Mouse (Mus musculus): ENCODE measurements around the gene Kncn. TPM values are rescaled to one million over a fixed set of nuclear protein-coding genes. Genes with fewer than 3 reads are reported as not detected.
A peak's percentile ranks its signal among the peaks of the same experiment; 100 is the strongest.

Kncn gene
- not detected in 2 replicates for polyA plus RNA-seq (2015; fragmentation: Nextera tagmentation; extraction: Ambion mirVana)

DNA sequence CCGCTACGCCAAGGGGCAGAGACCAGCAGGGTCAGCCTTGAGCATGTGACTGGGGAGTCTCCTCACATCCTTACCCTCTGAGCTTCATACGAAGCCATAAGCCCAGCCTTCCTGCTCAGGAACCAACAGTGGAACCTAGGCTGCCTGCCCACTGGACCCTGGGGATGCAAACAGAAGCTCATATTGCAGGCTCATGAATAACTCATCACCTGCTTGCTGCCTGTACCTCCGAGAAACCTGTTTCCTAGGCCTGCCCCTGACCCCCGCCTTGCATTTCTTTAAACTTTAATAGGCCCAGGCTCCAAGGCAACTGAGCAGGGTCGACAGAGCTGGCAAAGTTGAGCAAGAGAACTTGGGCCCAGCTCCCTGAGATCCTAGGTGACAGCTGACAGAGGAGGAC lies at the start of gene Kncn:
Kncn (plus strand) TSS at position 379 of the 400 bp plus-strand sequence.
- TF ChIP-seq EP300 (IDR thresholded peaks at IDR 0.05; ENCODE audit: low read depth): no peak
- TF ChIP-seq CTCF (IDR thresholded peaks at IDR 0.05; ENCODE audit: low read depth): no peak
- 76% methylated on average over 6 of the region's 6 CpGs for WGBS (ENCODE audit: insufficient replicate concordance)
- DNase-seq (no peak), ATAC-seq (no peak)
- Histone ChIP-seq H3K4me1 (ENCODE audit: insufficient read depth) (no peaks in the 10 kb centered on the region), H3K9me3 (ENCODE audit: low read length) (no peaks in the 10 kb centered on the region), H3K4me2 (ENCODE audit: low read depth, low read length) (no peak within 1 kb of the TSS), H3K4me3 (ENCODE audit: low read depth, low read length) (no peak within 1 kb of the TSS), H3K9ac (replicated peaks) (no peak within 1 kb of the TSS), H3K27ac (ENCODE audit: low read depth) (no peak within 1 kb of the TSS), H3K27me3 (ENCODE audit: insufficient read depth, low read length) (0 out of 2 replicates have a peak, but pooled peaks cover 5% of the 10 kb centered on the region), H3K36me3 (replicated peaks; ENCODE audit: insufficient read depth, low read length) (no peaks in the 10 kb centered on the region)

DNA sequence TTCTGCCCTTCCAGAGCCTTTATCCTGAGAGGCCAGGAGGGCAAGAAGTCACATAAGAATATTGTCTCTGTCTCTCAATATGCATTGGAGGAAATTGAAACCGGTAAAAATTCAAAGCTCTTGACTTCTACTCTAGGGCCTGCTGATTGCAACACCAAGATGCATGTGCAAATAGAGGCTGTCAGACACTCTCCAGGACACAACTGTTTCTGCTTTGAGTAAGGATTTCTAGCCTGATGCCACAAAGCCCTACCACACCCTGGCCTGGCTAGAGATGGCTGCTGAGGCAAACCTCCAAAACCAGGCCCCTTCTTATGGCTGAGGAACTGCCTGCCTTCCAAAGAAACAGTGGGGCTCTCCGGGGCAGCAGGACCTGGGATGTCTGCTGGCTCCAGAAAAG lies 48.6 kb upstream of the Kncn start:
- TF ChIP-seq CTCF (IDR thresholded peaks at IDR 0.05; ENCODE audit: low read depth) (no peak), EP300 (IDR thresholded peaks at IDR 0.05; ENCODE audit: low read depth) (no peak)
- no peak overlapping the region for H3K9ac ChIP-seq (replicated peaks)
- H3K27me3 ChIP-seq (ENCODE audit: insufficient read depth, low read length): no peaks in the 10 kb centered on the region
- no peaks in the 10 kb centered on the region for H3K9me3 ChIP-seq (ENCODE audit: low read length)
- DNase-seq (no peak), ATAC-seq (no peak)
- H3K4me1 ChIP-seq (ENCODE audit: insufficient read depth): peaks cover 27% of the 10 kb centered on the region
- WGBS (ENCODE audit: insufficient replicate concordance): 61% methylated on average over 2 of the region's 2 CpGs
- H3K4me3 ChIP-seq (ENCODE audit: low read depth, low read length): no peak overlapping the region
- no peak overlapping the region for H3K27ac ChIP-seq (ENCODE audit: low read depth)
- H3K4me2 ChIP-seq (ENCODE audit: low read depth, low read length): no peak overlapping the region
- H3K36me3 ChIP-seq (replicated peaks; ENCODE audit: insufficient read depth, low read length): peaks cover 38% of the 10 kb centered on the region

DNA sequence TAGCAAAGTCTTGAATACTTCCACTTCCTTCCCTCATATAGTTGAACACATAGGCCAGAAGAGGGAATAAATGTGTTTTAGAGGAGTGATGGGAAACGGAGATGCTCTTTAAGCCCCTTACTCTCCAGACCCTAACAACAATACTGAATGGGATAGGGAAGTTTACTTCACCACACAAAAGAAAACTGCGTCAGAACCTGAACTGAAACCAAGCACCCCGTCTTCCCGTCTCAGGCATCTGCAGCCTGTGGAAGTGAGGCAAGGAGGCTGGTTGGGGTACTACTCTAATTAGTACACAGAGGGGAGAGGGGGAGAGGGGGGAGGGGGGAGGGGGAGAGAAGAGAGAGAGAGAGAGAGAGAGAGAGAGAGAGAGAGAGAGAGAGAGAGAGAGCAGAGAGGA lies 46.0 kb upstream of the Kncn start:
- H3K9ac ChIP-seq (replicated peaks): no peak overlapping the region
- no peaks in the 10 kb centered on the region for H3K9me3 ChIP-seq (ENCODE audit: low read length)
- no peak for TF ChIP-seq CTCF (IDR thresholded peaks at IDR 0.05; ENCODE audit: low read depth)
- no peak for TF ChIP-seq EP300 (IDR thresholded peaks at IDR 0.05; ENCODE audit: low read depth)
- peak overlapping the region; percentile 86 for H3K4me2 ChIP-seq (ENCODE audit: low read depth, low read length)
- ATAC-seq (no peak), DNase-seq (no peak)
- no peaks in the 10 kb centered on the region for H3K27me3 ChIP-seq (ENCODE audit: insufficient read depth, low read length)
- H3K4me1 ChIP-seq (ENCODE audit: insufficient read depth): peaks cover 25% of the 10 kb centered on the region
- 29% methylated on average over 4 of the region's 4 CpGs for WGBS (ENCODE audit: insufficient replicate concordance)
- peaks cover 23% of the 10 kb centered on the region for H3K36me3 ChIP-seq (replicated peaks; ENCODE audit: insufficient read depth, low read length)
- H3K27ac ChIP-seq (ENCODE audit: low read depth): peak overlapping the region; percentile 86
- H3K4me3 ChIP-seq (ENCODE audit: low read depth, low read length): peak overlapping the region; percentile 91

DNA sequence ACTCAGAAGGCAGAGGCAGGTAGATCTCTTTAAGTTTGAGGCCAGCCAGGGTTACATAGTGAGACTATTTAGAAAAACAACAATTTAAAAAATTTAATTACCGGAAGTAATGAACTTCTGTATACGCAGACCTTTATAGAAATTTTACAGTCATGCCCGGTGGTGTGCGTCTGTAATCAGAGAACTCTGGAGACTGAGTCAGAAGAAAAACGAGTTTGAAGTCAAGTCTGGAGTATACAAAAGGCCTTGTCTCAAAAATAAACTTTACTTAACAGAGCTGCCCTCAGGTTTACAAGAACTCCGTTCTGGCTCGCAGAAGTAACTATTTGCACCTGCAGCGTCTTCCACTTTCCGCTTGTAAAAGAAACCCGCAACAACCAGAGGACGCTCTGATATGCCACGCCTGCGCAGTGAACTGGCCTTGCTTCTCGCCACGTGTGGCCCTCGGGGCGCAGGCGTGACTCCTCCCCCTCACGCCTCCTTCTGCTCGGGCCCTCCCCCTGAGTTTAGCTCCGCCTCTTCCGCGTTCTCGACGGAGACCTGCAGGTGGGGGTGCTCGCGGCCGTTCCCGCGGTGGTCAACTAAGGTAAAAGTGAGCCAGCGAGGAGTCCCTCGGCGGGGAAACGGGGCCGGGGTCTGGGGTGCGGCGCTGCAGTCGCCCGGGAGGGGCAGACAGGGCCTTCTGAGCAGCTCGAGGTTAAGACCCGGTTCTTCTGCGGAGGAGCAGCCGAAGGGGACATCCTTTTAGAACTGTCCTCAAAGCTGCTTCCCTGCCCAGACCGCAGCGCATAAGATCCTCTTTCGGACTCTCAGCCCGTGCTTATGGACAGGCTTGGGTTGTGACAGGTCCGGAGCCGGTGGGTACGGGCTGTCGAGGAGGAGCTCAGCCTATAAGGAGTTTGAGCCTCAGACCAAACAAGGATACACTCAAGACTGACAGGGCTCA lies 45.2 kb upstream of the Kncn start, which contains the start of gene Mknk1:
Mknk1 (plus strand) TSS at position 503 of the 946 bp plus-strand sequence.
- Histone ChIP-seq H3K9me3 (ENCODE audit: low read length) (no peaks in the 10 kb centered on the region), H3K27me3 (ENCODE audit: insufficient read depth, low read length) (no peaks in the 10 kb centered on the region), H3K36me3 (replicated peaks; ENCODE audit: insufficient read depth, low read length) (peaks cover 22% of the 10 kb centered on the region), H3K9ac (replicated peaks) (peak within 1 kb of the TSS; percentile 87), H3K4me1 (ENCODE audit: insufficient read depth) (peaks cover 25% of the 10 kb centered on the region), H3K4me2 (ENCODE audit: low read depth, low read length) (peak within 1 kb of the TSS; percentile 86), H3K4me3 (ENCODE audit: low read depth, low read length) (peak within 1 kb of the TSS; percentile 91), H3K27ac (ENCODE audit: low read depth) (peak within 1 kb of the TSS; percentile 86)
- 2% methylated on average over 50 of the region's 51 CpGs for WGBS (ENCODE audit: insufficient replicate concordance)
- ATAC-seq: peak; percentile 97
- peak; percentile 97 for DNase-seq
- TF ChIP-seq EP300 (IDR thresholded peaks at IDR 0.05; ENCODE audit: low read depth): no peak
- peak; percentile 41 for TF ChIP-seq CTCF (IDR thresholded peaks at IDR 0.05; ENCODE audit: low read depth)

DNA sequence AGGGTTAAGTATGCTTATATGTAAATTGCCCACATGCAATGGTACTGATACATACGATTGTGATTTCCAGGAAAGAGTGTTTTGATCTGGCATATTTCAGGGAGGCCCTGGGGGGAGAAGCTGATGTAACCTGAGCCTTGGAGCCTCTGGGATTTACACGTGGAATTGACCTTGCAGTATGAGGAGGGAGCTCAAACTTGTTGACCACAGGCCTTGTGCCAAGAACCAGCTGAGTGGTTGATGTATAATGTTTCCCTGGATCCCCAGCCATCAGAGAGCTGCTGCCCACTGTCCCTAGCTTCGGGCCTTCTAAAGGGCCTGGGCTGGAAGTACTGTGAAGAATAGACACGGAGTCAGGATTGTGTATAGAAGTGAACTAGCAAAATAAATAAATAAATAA lies 44.2 kb upstream of the Kncn start:
- Histone ChIP-seq H3K4me2 (ENCODE audit: low read depth, low read length) (peak overlapping the region; percentile 86), H3K27me3 (ENCODE audit: insufficient read depth, low read length) (no peaks in the 10 kb centered on the region), H3K4me3 (ENCODE audit: low read depth, low read length) (peak overlapping the region; percentile 91), H3K9ac (replicated peaks) (peak overlapping the region; percentile 87), H3K4me1 (ENCODE audit: insufficient read depth) (peaks cover 25% of the 10 kb centered on the region), H3K36me3 (replicated peaks; ENCODE audit: insufficient read depth, low read length) (peaks cover 15% of the 10 kb centered on the region; the same call in 1 of the 2 replicates), H3K9me3 (ENCODE audit: low read length) (no peaks in the 10 kb centered on the region), H3K27ac (ENCODE audit: low read depth) (peak overlapping the region; percentile 86)
- TF ChIP-seq CTCF (IDR thresholded peaks at IDR 0.05; ENCODE audit: low read depth) (no peak), EP300 (IDR thresholded peaks at IDR 0.05; ENCODE audit: low read depth) (no peak; the same call in 1 of the 2 replicates)
- DNase-seq (no peak), ATAC-seq (peak; percentile 27)
- 48% methylated on average over 4 of the region's 4 CpGs for WGBS (ENCODE audit: insufficient replicate concordance)

DNA sequence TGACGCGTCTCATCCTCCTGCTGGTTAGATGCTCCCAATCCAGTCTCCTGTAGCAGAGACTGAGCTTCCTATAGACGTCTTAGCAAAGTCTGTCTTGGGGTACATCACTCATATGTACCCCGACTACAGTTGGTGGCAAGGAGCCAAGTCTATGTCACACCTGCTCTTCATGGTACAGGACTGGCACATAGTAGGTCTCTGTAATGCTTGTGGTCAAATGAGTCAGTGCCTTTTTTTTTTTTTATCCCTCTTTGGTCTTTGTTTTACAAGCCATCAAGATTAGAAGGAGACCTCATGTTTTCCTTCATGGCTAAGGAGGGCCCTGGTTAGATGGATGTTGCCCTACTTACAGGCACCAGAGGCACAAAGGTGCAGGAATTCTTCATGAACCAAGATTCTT lies 43.4 kb upstream of the Kncn start:
- H3K27ac ChIP-seq (ENCODE audit: low read depth): no peak overlapping the region
- H3K9ac ChIP-seq (replicated peaks): 0 out of 2 replicates have a peak overlapping the region, but pooled peaks have one; percentile 23
- TF ChIP-seq EP300 (IDR thresholded peaks at IDR 0.05; ENCODE audit: low read depth) (no peak), CTCF (IDR thresholded peaks at IDR 0.05; ENCODE audit: low read depth) (no peak)
- no peaks in the 10 kb centered on the region for H3K27me3 ChIP-seq (ENCODE audit: insufficient read depth, low read length)
- H3K9me3 ChIP-seq (ENCODE audit: low read length): no peaks in the 10 kb centered on the region
- 89% methylated on average over 4 of the region's 4 CpGs for WGBS (ENCODE audit: insufficient replicate concordance)
- H3K36me3 ChIP-seq (replicated peaks; ENCODE audit: insufficient read depth, low read length): peaks cover 17% of the 10 kb centered on the region
- DNase-seq: no peak
- 0 out of 2 replicates have a peak overlapping the region, but pooled peaks have one; percentile 5 for H3K4me3 ChIP-seq (ENCODE audit: low read depth, low read length)
- no peak for ATAC-seq
- H3K4me2 ChIP-seq (ENCODE audit: low read depth, low read length): peak overlapping the region; percentile 86
- peaks cover 23% of the 10 kb centered on the region for H3K4me1 ChIP-seq (ENCODE audit: insufficient read depth)

All from liver, postnatal 0 days (tissue).